Mouse (Mus musculus) myocyte (in vitro differentiated cells): ENCODE data around the gene Hhip. TPM values are rescaled to one million over a fixed set of nuclear protein-coding genes. Genes with fewer than 3 reads are reported as not detected.
A peak's percentile ranks its signal among the peaks of the same experiment; 100 is the strongest.

ENCODE experiments used
- H3K27me3 ChIP-seq: one replicate; pipeline ENCODE4 v1.6.1; 2011; ENCODE audit not compliant: control insufficient read depth, insufficient read depth, insufficient read length
- H3K36me3 ChIP-seq: one replicate; pipeline ENCODE4 v1.6.1; 2011; ENCODE audit not compliant: control insufficient read depth, insufficient read depth
- H3K4me2 ChIP-seq: one replicate; pipeline ENCODE4 v1.6.1; 2011; ENCODE audit warnings: low read depth, control low read depth
- H3K4me3 ChIP-seq: one replicate; pipeline ENCODE4 v1.5.1; 2011; ENCODE audit warnings: mild to moderate bottlenecking, control low read depth, moderate library complexity
- H3K79me2 ChIP-seq: one replicate; pipeline ENCODE4 v1.6.1; 2011; ENCODE audit not compliant: control insufficient read depth, insufficient read depth
- H3ac ChIP-seq: one replicate; pipeline ENCODE4 v1.6.1; 2011; ENCODE audit not compliant: control insufficient read depth, insufficient read length
- CEBPB ChIP-seq: IDR thresholded peaks from 2 replicates; pipeline ENCODE4 v1.6.1; 2011; ENCODE audit warnings: mild to moderate bottlenecking, moderate library complexity; ENCODE audit not compliant: poor library complexity, insufficient read depth, severe bottlenecking
- E2F4 ChIP-seq: IDR thresholded peaks from one replicate; pipeline ENCODE4 v1.6.1; 2011; ENCODE audit warnings: mild to moderate bottlenecking, control low read depth, moderate library complexity; ENCODE audit not compliant: insufficient read depth
- MAX ChIP-seq: IDR thresholded peaks from one replicate; pipeline ENCODE4 v1.6.1; 2011; ENCODE audit warnings: low read depth, mild to moderate bottlenecking, control low read depth
- MYOD1 ChIP-seq, 3 experiments: IDR thresholded peaks; one replicate each; pipeline ENCODE4 v1.6.1; 2011; ENCODE audit warnings: control low read depth in 2 of 3, low read depth in 2 of 3, mild to moderate bottlenecking in 2 of 3, moderate library complexity in 1 of 3; ENCODE audit not compliant: insufficient read length in 2 of 3, control insufficient read depth in 1 of 3
- MYOG ChIP-seq, 3 experiments: IDR thresholded peaks; one replicate each; pipeline ENCODE4 v1.6.1; 2011; ENCODE audit warnings: control low read depth in 2 of 3, low read depth in 2 of 3, mild to moderate bottlenecking in 2 of 3; ENCODE audit not compliant: insufficient read length in 2 of 3, control insufficient read depth in 1 of 3, insufficient read depth in 1 of 3
- POLR2A ChIP-seq: IDR thresholded peaks from one replicate; pipeline ENCODE4 v1.6.1; 2011; ENCODE audit warnings: low read depth, mild to moderate bottlenecking, control low read depth, moderate library complexity; ENCODE audit not compliant: insufficient read length
- POLR2AphosphoS2 ChIP-seq: IDR thresholded peaks from one replicate; pipeline ENCODE4 v1.6.1; 2011; ENCODE audit warnings: low read depth, control low read depth; ENCODE audit not compliant: insufficient read length
- REST ChIP-seq: IDR thresholded peaks from one replicate; pipeline ENCODE4 v1.6.1; 2011; ENCODE audit warnings: mild to moderate bottlenecking, control low read depth, moderate library complexity; ENCODE audit not compliant: insufficient read depth, insufficient read length
- SRF ChIP-seq: IDR thresholded peaks from one replicate; pipeline ENCODE4 v1.6.1; 2011; ENCODE audit warnings: low read depth; ENCODE audit not compliant: control insufficient read depth, insufficient read length
- TCF12 ChIP-seq: IDR thresholded peaks from one replicate; pipeline ENCODE4 v1.6.1; 2011; ENCODE audit warnings: mild to moderate bottlenecking, control low read depth; ENCODE audit not compliant: poor library complexity, insufficient read depth, severe bottlenecking
- TCF3 ChIP-seq: IDR thresholded peaks from one replicate; pipeline ENCODE4 v1.6.1; 2011; ENCODE audit warnings: low read depth, control low read depth; ENCODE audit not compliant: insufficient read length
- USF1 ChIP-seq: IDR thresholded peaks from one replicate; pipeline ENCODE4 v1.6.1; 2011; ENCODE audit warnings: low read depth, mild to moderate bottlenecking, control low read depth, moderate library complexity
- polyA plus RNA-seq: library from polyadenylated mRNA; unstranded; fragments of >200 nt; fragmentation: generic; extraction: Trizol; gene quantifications from one replicate; pipeline ENCODE4 v1.2.1, GENCODE M21; 2012; ENCODE audit warnings: missing spikeins

The Hhip gene
- polyA plus RNA-seq, 1 experiment = 0.92 TPM

- no peaks in the 10 kb centered on the region for H3K79me2 ChIP-seq
- no peaks in the 10 kb centered on the region for H3K36me3 ChIP-seq
- H3ac ChIP-seq = no peak overlapping the region
- H3K4me2 ChIP-seq = no peak overlapping the region
- H3K27me3 ChIP-seq = no peaks in the 10 kb centered on the region
- no peak overlapping the region for H3K4me3 ChIP-seq
- TF ChIP-seq MYOD1 (IDR thresholded peaks at IDR 0.05; ENCODE audit: control insufficient read depth in 1 of 3, insufficient read length in 2 of 3, low read depth in 2 of 3) = no peak
- no peak for TF ChIP-seq REST
- no peak for TF ChIP-seq TCF3
- no peak for TF ChIP-seq SRF
- no peak for TF ChIP-seq POLR2A
- no peak for TF ChIP-seq E2F4
- TF ChIP-seq POLR2AphosphoS2 = no peak
- TF ChIP-seq USF1 = no peak
- no peak for TF ChIP-seq TCF12
- TF ChIP-seq CEBPB = no peak
- no peak for TF ChIP-seq MAX
- TF ChIP-seq MYOG (IDR thresholded peaks at IDR 0.05; ENCODE audit: control insufficient read depth in 1 of 3, insufficient read depth in 1 of 3, insufficient read length in 2 of 3, low read depth in 2 of 3) = no peak
These were observed 8.4 kb downstream of the Hhip start for GRCm38 (mm10) chr8:80049256-80050005.

- Histone ChIP-seq H3K4me2 (no peak overlapping the region), H3K36me3 (no peaks in the 10 kb centered on the region), H3K27me3 (no peaks in the 10 kb centered on the region), H3ac (no peak overlapping the region), H3K79me2 (no peaks in the 10 kb centered on the region), H3K4me3 (no peak overlapping the region)
- TF ChIP-seq MYOG (IDR thresholded peaks at IDR 0.05; ENCODE audit: control insufficient read depth in 1 of 3, insufficient read depth in 1 of 3, insufficient read length in 2 of 3, low read depth in 2 of 3) (no peak), TCF12 (no peak), REST (no peak), USF1 (no peak), CEBPB (no peak), MYOD1 (IDR thresholded peaks at IDR 0.05; ENCODE audit: control insufficient read depth in 1 of 3, insufficient read length in 2 of 3, low read depth in 2 of 3) (no peak), POLR2AphosphoS2 (no peak), E2F4 (no peak), SRF (no peak)
These were observed 9.6 kb downstream of the Hhip start for GRCm38 (mm10) chr8:80048256-80048655.

GRCm38 (mm10) chr8:80037644-80038253 is 20.1 kb downstream of the Hhip start:
- no peak overlapping the region for H3K4me3 ChIP-seq
- H3ac ChIP-seq = no peak overlapping the region
- H3K79me2 ChIP-seq = no peaks in the 10 kb centered on the region
- no peaks in the 10 kb centered on the region for H3K36me3 ChIP-seq
- H3K27me3 ChIP-seq = no peaks in the 10 kb centered on the region
- no peak for TF ChIP-seq POLR2A
- no peak for TF ChIP-seq MYOD1 (IDR thresholded peaks at IDR 0.05; ENCODE audit: control insufficient read depth in 1 of 3, insufficient read length in 2 of 3, low read depth in 2 of 3)
- TF ChIP-seq MAX = no peak
- no peak for TF ChIP-seq E2F4
- TF ChIP-seq POLR2AphosphoS2 = no peak
- TF ChIP-seq CEBPB = no peak
- TF ChIP-seq TCF3 = no peak
- H3K4me2 ChIP-seq = no peak overlapping the region

- Histone ChIP-seq H3K4me3 (no peak overlapping the region), H3K36me3 (no peaks in the 10 kb centered on the region), H3K79me2 (no peaks in the 10 kb centered on the region), H3K27me3 (no peaks in the 10 kb centered on the region), H3ac (no peak overlapping the region), H3K4me2 (peak overlapping the region; percentile 42)
- TF ChIP-seq MYOD1 (IDR thresholded peaks at IDR 0.05; ENCODE audit: control insufficient read depth in 1 of 3, insufficient read length in 2 of 3, low read depth in 2 of 3) (peak in 2 of 3 experiments; percentile 79 to 84), MAX (no peak)
These were observed 25.2 kb downstream of the Hhip start for GRCm38 (mm10) chr8:80032604-80033003.
